Mouse (Mus musculus): Measurements from ENCODE around the gene Trim72.

The Trim72 gene

DNA sequence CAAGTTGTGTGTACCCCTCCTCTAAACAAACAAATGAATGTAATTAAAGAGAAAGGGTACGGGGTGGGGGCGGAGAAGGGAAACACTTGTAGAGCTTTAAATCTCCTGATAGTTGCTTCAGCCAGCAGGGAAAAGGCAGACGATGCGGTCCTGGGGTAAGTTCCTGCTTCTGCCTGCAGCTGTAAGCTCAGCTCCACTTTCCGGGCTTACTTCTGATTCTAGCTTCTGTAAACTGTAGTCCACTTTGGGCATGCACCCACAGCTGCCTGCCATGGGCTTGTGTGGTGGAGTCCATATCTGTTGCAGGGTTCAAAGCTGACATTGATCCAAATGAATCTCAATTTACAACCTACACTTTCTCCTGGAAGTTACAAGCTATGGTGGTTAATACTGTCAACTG is 49.3 kb downstream of the Trim72 start:
- DNase-seq (ENCODE audit: low read depth), result no peak

DNA sequence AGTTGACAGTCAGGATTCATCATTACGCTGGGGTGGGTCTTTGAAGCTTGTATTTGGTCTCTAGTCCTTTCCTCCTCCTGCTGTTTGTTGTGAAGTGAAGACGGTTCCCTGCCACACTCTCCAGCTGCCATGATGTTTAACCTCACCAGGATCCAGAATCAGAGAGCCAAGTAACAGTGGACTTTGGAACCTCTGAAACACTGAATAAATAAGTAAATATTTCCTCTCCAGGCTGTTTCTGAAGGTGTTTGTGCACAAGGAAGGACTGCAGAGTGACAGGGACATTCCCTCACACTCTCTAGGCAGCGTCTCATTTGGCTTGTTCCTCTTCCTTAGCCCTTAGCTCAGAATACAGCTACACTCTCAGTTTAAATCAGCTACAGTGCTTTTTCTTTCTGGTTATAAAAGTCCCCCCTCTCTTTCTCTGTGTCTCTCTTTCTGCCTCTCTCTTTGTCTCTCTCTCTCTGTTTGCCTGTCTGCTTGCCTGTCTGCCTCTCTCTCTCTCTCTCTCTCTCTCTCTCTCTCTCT is 53.2 kb downstream of the Trim72 start:
- DNase-seq (ENCODE audit: low read depth), result no peak

DNA sequence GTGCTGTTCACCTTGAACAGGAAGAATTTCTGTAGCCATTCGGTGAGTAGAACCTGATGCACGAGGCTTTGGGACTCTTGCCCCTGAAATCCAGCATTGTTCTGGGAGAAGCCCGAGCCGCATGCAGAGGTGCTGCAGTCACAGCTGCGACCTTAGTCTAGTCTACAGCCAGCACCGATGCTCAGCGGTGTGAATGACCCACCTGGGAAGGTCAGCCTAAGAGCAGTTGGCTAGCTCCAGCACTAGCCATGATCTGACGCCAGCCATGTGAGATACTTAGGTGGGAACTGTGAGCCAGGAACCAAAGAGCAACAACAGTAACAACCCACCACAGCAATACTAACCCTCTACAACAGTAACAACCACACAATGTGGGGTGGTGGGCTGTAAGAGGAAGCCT is 54.1 kb downstream of the Trim72 start:
- no peak for DNase-seq (ENCODE audit: low read depth)

DNA sequence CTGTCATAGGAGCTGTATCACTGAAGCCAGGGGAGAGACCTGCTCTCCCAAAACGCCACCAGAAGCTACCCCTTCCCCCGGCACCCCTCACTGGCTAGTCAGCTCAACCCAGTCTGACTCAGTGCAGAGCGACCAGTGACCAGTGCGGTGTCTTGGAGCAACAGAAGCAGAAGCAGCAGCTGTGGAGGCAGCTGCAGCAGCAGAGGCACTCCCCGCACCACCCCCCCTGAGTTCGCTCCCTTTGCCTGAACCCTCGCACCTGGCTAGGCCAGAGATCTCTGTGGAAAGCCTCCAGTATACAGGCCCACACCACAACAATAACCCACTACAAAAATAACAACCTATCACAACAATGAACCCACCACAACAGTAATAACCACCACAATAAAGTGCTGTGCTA is 54.8 kb downstream of the Trim72 start:
- DNase-seq (ENCODE audit: low read depth), result no peak

DNA sequence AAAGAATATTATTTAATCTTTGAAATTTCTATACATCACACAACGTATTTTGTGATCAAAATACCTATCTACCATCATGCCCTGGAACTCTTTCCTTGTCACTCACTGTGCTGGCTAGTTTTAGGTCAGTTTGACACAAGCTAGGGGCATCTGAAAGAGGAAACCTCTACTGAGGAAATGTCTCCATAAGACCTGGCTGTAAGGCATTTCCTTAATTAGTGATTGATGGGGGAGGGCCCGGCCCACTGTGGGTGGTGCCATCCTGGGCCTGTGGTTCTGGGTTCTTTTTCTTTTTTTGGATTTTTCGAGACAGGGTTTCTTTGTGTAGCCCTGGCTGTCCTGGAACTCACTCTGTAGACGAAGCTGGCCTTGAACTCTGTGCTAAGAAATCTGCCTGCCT is 55.3 kb downstream of the Trim72 start:
- no peak for DNase-seq (ENCODE audit: low read depth)
